ENCODE assay signal across 20 mouse cellular contexts in the genomic region with DNA sequence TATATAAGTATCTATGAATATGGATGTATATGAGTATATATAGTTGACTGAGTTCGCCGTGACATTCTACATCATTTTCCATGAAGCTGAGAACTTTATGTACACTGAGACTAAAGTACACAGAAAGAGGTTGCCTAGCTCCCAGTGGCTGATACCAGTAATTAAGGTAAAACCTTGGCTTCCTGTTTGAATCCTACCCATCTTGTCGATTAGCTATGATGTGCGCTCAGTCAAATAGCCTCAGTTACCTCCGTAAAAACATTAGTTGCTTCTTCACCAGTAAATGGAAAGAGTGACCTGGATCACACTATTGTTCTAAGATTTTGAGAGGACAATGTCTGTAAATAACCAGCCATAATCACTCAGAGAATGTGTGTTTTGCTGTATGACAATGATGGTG. TPM values are rescaled to one million over a fixed set of nuclear protein-coding genes. Genes with fewer than 3 reads are reported as not detected.
DNase-seq lines count a peak whose midpoint lies in the region; TF ChIP-seq lines count a peak whose summit lies in the region.
"Had no signal": no experiment of that assay in that cellular context is flagged by ENCODE, and none has a peak within 500 bp of the region (broad histone marks: within the 10 kb centered on the region; RNA-seq: fewer than 3 reads in every experiment).

No protein-coding gene starts in this region.

- H3K79me2 ChIP-seq in myocyte (ENCODE audit: control insufficient read depth, insufficient read depth) = no peaks in the 10 kb centered on the region

- no peak overlapping the region for H3ac ChIP-seq in myocyte (ENCODE audit: control insufficient read depth, insufficient read length)

- H3K27me3 ChIP-seq in myocyte (ENCODE audit: control insufficient read depth, insufficient read depth, insufficient read length) = no peaks in the 10 kb centered on the region
- H3K27me3 ChIP-seq: CH12.LX, Patski had no signal

- peaks cover 33% of the 10 kb centered on the region for H3K36me3 ChIP-seq in myocyte (ENCODE audit: control insufficient read depth, insufficient read depth)
- H3K36me3 ChIP-seq: G1E had no signal

- DNase-seq in kidney, adult 9 months = no peak
- DNase-seq: adrenal gland, adult 2 months; adrenal gland, adult 8-10 months; adrenal gland, postnatal 10 days; adrenal gland, postnatal 14 days; adrenal gland, postnatal 25 days; adrenal gland, postnatal 36 days; B cell, adult 2 months; cerebellum, adult 11 months; cerebellum, adult 11-12 months; cerebellum, adult 18-20 months; cerebellum, adult 2 months had no signal

- H3K4me3 ChIP-seq in myocyte = no peak overlapping the region

- peak; percentile 25 for TF ChIP-seq POLR2A in myocyte (IDR thresholded peaks at IDR 0.05; ENCODE audit: insufficient read length, low read depth)

- H3K4me2 ChIP-seq in myocyte (ENCODE audit: low read depth) = no peak overlapping the region

TF ChIP-seq in myocyte, 11 proteins besides CTCF, POLR2A, EP300 and RAD21:
- TF ChIP-seq REST (IDR thresholded peaks at IDR 0.05; ENCODE audit: insufficient read depth, insufficient read length) (no peak), POLR2AphosphoS2 (IDR thresholded peaks at IDR 0.05; ENCODE audit: insufficient read length, low read depth) (peak; percentile 95)

RNA-seq across cellular contexts. Expression of a gene that starts 47.3 kb away (rescaled TPM):
- not detected for polyA plus RNA-seq in myocyte (2012; fragmentation: generic; extraction: Trizol)
- polyA plus RNA-seq: activated CD4-positive, CD25-positive, alpha-beta regulatory T cell, adult 4 months; adrenal gland, adult 2 months; brain, embryonic 14.5 days; C2C12; CD4-positive, CD25-positive, alpha-beta regulatory T cell, adult 4 months; cerebellum, adult 2 months; G1E; Patski had no signal
